Mouse (Mus musculus) cerebral cortex, adult 2 months (tissue): ENCODE data around the gene Nol4l.

Source experiments
- WGBS: fragments of 180-500 bp; shearing (Covaris S2); methylation state at CpG from one replicate; pipeline ENCODE4 v1.1.7; 2018; 5-methylcytosine and 5-hydroxymethylcytosine counted together

The Nol4l gene

DNA sequence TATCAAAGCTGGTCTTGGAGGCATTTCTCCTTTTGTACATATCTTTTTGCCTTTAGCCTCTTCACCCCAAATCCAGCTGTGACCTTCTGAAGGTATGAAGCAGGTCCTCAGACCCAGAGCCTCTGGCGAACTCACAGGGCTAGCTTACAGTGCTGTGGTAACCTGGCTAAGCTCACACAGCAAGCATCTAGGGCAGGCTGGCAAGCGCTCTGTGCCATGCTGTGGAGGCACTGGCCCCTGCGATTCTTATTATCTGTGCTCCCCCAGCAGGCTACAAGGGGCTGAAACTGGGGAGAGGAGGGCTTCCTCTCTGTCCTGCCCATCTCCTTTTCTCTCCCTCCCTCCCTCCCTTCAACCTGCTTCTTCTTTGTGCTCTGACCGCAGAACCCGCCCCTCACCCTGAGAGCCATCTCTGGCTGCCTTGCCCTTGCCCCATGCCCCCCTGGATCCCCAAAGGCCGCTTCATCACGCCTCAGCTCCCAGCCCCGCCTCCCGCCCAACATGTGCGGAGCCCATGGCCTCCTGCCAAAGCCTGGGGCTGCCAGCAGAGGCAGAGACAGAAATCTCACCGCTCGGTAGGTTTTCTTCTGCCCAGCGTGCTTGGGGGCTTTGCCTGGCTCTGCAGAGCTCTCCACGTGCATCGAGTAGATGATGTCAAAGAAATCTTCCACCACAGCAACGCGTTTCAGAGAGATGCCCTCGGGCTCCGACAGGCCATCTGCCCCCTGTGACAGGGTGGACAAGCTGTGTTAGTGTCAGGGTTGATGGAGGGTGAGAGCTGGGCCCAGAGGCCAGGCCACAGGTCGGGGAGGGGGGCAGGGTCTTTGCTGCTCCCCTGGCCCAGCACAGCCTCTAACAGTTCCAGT, 46.4 kb downstream of the Nol4l start:
- WGBS, result 14% methylated on average over 20 of the region's 20 CpGs

DNA sequence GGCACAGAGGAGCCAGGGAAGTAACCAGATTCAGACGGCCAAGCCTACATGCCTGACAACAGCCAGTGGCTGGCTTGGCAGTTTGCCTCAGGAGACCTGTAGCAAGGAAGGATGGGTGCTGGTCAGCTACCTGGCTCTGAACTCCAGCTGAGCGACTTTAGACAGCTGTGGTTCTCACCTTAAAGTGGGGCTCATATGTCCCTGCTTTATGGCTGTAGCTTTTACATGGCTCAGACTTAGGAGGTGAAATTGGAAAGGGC, 48.0 kb downstream of the Nol4l start:
- 60% methylated on average over 2 of the region's 2 CpGs for WGBS

DNA sequence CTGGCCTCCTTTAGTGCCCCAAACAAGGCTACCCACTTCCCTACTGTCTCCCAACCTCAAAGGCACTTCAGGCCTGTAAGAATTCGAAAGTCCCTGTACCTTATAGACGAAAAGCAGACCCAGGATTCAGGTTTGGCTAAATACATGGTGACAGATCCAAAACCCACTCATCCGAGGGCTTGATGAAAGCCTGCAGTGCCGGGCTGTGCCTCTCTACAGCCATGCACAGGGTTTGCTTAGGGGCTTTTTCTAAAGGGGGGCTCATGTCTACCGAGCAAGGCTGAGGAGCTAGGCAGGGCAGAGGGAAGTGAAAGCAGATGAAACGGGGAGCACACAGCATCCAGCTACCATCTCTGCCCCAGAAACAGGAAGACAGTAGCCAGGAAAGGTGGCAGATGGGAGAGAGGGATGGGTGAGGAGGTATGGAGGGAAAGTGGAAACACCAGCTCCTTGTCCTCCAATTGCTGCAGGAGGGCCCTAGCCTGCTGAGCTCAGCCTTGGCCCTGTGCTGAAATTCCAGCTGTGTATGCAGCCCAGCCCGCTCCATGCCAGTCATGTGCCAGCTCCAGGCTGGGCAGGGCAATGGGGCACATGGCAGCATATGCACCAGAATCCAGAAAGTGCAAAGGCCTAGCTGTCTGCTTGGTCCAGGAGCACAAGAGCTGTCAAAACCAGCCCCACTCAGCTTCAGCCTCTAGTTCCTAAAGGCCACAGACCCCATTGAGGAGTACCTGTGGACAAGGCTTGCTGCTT, 48.5 kb downstream of the Nol4l start:
- WGBS, result 58% methylated on average over 7 of the region's 7 CpGs

DNA sequence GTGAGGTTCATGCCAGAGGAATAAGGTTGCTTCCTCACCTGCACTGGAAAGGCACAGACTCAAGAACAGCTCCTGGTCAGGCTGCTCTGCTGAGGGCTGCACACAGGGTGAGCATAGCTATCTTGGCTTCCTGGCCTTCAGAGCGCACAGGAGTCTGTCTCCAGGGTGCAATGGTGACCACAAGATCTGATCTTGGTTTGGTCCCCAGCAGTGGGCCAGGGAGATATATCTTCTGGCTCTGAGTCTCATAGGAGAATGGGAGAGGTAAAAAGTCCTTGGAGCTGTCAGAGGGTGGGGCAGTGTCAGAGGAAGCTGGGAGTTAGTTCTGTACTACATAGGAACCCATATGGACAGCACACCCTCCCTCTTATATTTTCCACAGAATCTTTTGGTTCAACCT, 50.3 kb downstream of the Nol4l start:
- 97% methylated on average over 1 of the region's 1 CpGs for WGBS

DNA sequence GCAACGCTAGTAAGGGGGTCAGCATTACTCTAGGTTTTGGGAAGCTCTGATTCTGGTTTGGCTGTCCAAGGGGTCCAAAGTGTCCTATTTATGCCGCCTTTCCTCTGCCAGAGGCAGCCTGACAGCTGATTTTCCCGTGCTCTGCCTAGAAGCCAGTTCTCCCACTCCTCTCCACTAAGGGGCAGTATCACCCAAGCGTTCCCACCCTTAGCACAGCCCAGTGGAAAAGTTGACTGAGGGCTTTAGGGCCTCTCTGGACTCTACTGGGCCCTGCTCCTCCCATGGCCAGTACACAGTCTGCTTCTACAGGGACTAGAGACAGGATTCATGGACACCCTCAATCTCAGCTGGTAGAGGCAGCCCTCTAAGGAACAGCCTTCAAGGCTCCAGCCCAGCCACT, 51.2 kb downstream of the Nol4l start:
- WGBS, result 7% methylated on average over 4 of the region's 4 CpGs

GRCm38 (mm10) chr2:153475114-153476112, 54.4 kb downstream of the Nol4l start:
- 38% methylated on average over 4 of the region's 4 CpGs for whole genome bisulfite sequencing

DNA sequence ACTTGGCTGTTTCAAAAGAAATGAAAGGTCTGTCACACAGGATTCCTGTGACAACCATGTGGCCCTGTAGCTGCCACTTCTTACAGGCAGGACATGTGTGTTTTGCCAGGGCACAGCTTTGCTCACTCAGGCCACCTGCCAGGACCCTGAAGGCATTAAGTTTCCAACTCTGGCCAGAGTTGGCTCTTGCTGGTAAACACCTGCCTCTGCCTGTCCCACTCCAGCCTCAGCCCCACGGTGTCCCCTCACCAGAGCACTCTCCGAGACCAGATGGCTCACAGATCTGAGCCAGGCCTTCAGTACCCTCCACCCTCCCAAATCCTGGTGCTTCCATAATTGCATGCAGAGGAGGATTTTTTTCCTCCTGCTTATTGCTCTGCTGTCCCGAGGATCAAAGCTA, 58.8 kb downstream of the Nol4l start:
- WGBS, result 43% methylated on average over 3 of the region's 3 CpGs

- WGBS, result 39% methylated on average over 4 of the region's 4 CpGs
Measured at GRCm38 (mm10) chr2:153469764-153470163, 60.0 kb downstream of the Nol4l start.

DNA sequence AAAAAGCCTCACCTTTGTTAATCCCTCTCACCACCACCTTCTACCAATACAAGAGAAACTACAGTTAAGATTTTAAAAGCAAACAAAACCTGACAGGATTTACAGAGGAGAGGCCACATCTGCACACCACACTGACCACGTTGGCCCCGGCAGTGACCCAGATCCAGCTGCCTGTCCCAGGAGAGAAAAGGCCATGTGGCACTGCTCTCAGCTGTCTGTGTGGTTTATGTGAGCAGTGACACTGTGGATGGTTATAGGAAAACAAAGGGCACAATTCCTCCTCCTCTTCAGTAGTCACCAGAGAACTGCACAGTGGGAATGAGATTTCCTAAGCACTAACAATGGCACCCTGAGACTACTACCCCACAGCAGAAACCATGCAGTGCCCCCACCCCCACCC, 60.5 kb downstream of the Nol4l start:
- 56% methylated on average over 2 of the region's 2 CpGs for WGBS

- WGBS, result 98% methylated on average over 1 of the region's 1 CpGs
Measured at GRCm38 (mm10) chr2:153467372-153467771, 62.4 kb downstream of the Nol4l start.

- WGBS, result 77% methylated on average over 3 of the region's 3 CpGs
Measured at GRCm38 (mm10) chr2:153463257-153463656, 66.5 kb downstream of the Nol4l start.

DNA sequence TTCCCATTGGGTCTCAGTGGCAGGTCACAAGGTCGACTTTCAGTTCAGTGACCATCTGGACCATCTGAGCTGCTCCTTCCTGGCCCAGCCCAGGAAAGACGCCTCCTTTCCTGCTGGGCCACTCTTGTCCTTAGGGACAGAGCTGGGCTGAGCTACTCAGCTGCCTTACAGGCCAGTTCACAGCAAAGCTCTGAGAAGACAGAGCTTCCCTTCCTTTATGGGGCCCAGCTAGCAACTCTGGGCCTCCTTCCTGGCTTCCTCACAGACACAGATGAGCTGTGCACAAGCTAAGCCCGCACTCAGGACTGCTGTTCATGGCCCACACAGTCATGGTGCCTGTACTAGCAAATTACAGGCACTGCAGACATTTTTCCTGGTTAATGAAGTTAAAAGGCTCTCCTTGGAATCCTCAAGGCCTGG, 71.7 kb downstream of the Nol4l start:
- WGBS, result 62% methylated on average over 3 of the region's 3 CpGs

DNA sequence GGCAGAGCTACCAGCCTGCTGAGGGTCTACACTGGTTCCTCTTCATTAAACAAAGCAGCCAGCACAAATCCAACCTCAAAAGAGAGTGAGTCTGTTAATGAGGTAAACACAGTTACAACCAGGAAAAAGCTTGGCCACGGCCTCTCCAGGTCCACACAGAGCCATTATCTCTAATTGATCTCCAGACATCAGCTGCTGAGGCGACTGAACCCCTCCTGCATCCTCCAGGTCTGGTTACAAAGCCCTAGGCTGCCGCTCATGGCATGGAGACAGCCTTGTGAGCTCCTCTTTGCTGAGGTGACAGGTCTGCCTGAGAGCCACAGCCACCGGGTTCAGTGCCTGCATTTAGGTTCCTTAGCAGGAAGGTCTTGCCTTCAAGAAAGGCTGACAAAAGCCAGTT, 72.3 kb downstream of the Nol4l start:
- 76% methylated on average over 4 of the region's 4 CpGs for WGBS

GRCm38 (mm10) chr2:153454841-153455506, 74.8 kb downstream of the Nol4l start:
- WGBS, result 77% methylated on average over 9 of the region's 9 CpGs

- 71% methylated on average over 12 of the region's 12 CpGs for WGBS
Measured at GRCm38 (mm10) chr2:153453961-153454759, 75.6 kb downstream of the Nol4l start.

GRCm38 (mm10) chr2:153448519-153448918, 81.3 kb downstream of the Nol4l start:
- 91% methylated on average over 6 of the region's 6 CpGs for WGBS

GRCm38 (mm10) chr2:153447719-153448118, 82.1 kb downstream of the Nol4l start:
- WGBS, result 86% methylated on average over 3 of the region's 3 CpGs

DNA sequence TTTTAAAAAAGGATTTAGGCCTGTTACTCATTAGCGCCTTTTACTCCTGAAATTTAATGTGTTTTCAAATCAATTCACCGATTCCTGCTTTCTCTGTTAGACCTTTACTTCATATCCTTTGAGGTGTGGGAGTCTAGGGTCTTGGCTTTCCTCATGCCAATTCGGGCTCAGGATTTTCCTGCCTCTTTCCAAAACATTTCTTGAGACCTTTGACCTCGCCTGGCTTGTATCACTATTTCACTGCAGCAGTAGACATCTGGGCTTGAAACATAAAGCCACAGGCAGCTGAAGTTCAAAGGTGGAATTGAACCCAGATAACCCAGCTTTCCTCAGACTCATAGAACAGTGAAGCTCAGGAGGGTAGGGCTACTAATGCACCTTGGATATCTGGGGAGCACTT, 83.3 kb downstream of the Nol4l start:
- 45% methylated on average over 4 of the region's 4 CpGs for WGBS

DNA sequence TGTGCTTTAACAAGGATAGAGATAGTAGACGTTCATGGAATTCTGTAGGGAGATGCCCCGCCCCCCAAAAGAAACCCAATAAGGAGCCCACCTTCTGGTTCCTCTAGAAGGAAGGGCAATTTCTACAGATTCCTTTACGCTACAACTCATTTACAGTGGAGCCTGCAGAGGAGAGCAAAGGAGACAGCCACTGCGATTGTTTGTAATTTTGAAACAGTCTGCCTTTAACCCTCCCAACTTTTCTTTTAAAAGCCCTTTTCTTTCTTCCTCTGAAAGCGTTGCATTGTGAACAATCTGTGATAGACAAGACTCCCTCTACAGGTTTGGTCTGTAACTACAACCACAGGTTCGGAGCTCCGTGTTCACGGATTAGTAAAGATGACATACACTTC, 83.8 kb downstream of the Nol4l start:
- 1% methylated on average over 8 of the region's 8 CpGs for WGBS

GRCm38 (mm10) chr2:153445137-153446016, 84.4 kb downstream of the Nol4l start:
- 1% methylated on average over 59 of the region's 59 CpGs for WGBS
